Mouse (Mus musculus) cortical plate, adult 2 months (tissue): ENCODE data around the gene Chd1l.

ENCODE experiments used
- CTCF ChIP-seq: fragments of 200-500 bp; IDR thresholded peaks from 2 replicates; pipeline ENCODE4 v1.5.1; 2011; ENCODE audit warnings: mild to moderate bottlenecking, control low read depth, low read length; ENCODE audit not compliant: insufficient read depth; ENCODE audit errors: extremely low read depth
- POLR2A ChIP-seq: fragments of 200-500 bp; IDR thresholded peaks from 2 replicates; pipeline ENCODE4 v1.6.1; 2011; ENCODE audit warnings: mild to moderate bottlenecking, low read length, control low read depth; ENCODE audit not compliant: insufficient read depth; ENCODE audit errors: extremely low read depth

- no peak for TF ChIP-seq CTCF
- no peak for TF ChIP-seq POLR2A
Observed at GRCm38 (mm10) chr3:97649022-97649421, 39.0 kb upstream of the Chd1l start.
